ENCODE assay signal across 8 mouse cellular contexts in genomic region chr5:8367614-8368327, GRCm38 (mm10). TPM values are rescaled to one million over a fixed set of nuclear protein-coding genes. Genes with fewer than 3 reads are reported as not detected.
DNase-seq lines count a peak whose midpoint lies in the region; ATAC-seq and TF ChIP-seq lines count a peak whose summit lies in the region.

Gene Adam22 (minus strand): TSS chr5:8368160.

- 1% methylated on average over 55 of the region's 55 CpGs for WGBS in thymus, adult 2 months
- under 1% methylated on average over 41 of the region's 55 CpGs for WGBS in forebrain, embryonic 13.5 days
- under 1% methylated on average over 55 of the region's 55 CpGs for WGBS in heart, embryonic 15.5 days
- under 1% methylated on average over 55 of the region's 55 CpGs for WGBS in midbrain, embryonic 15.5 days
- WGBS in stomach, embryonic 16.5 days: under 1% methylated on average over 55 of the region's 55 CpGs

- ATAC-seq in forebrain, embryonic 13.5 days: peak; percentile 96
- ATAC-seq in heart, embryonic 15.5 days (replicated peaks; ENCODE audit: insufficient number of reproducible peaks, insufficient read depth, low FRiP score, low read depth): peak; percentile 96
- peak; percentile 97 for ATAC-seq in midbrain, embryonic 15.5 days (replicated peaks)
- ATAC-seq in stomach, embryonic 16.5 days (ENCODE audit: insufficient read depth, low FRiP score): peak; percentile 93

- H3K4me2 ChIP-seq in forebrain, embryonic 13.5 days: peak within 1 kb of the TSS; percentile 78
- peak within 1 kb of the TSS; percentile 96 for H3K4me2 ChIP-seq in heart, embryonic 15.5 days
- peak within 1 kb of the TSS; percentile 70 for H3K4me2 ChIP-seq in midbrain, embryonic 15.5 days
- peak within 1 kb of the TSS; percentile 96 for H3K4me2 ChIP-seq in stomach, embryonic 16.5 days (ENCODE audit: low read depth, low read length)

- H3K9ac ChIP-seq in forebrain, embryonic 13.5 days: peak within 1 kb of the TSS; percentile 84
- peak within 1 kb of the TSS; percentile 79 for H3K9ac ChIP-seq in heart, embryonic 15.5 days
- H3K9ac ChIP-seq in midbrain, embryonic 15.5 days: peak within 1 kb of the TSS; percentile 87
- H3K9ac ChIP-seq in stomach, embryonic 16.5 days (ENCODE audit: low read length): peak within 1 kb of the TSS; percentile 70

- no peak within 1 kb of the TSS for H3K27ac ChIP-seq in thymus, adult 2 months (ENCODE audit: control insufficient read depth, insufficient read depth, low read length)
- H3K27ac ChIP-seq in forebrain, embryonic 13.5 days: peak within 1 kb of the TSS; percentile 84
- H3K27ac ChIP-seq in heart, embryonic 15.5 days: peak within 1 kb of the TSS; percentile 63
- peak within 1 kb of the TSS; percentile 92 for H3K27ac ChIP-seq in midbrain, embryonic 15.5 days
- no peak within 1 kb of the TSS for H3K27ac ChIP-seq in stomach, embryonic 16.5 days (ENCODE audit: low read length)

- H3K4me1 ChIP-seq in thymus, adult 2 months (replicated peaks; ENCODE audit: control insufficient read depth, insufficient read depth, low read length): no peaks in the 10 kb centered on the region; the same call in 1 of the 2 replicates
- H3K4me1 ChIP-seq in forebrain, embryonic 13.5 days: peaks cover 8% of the 10 kb centered on the region
- H3K4me1 ChIP-seq in heart, embryonic 15.5 days (replicated peaks): peaks cover 8% of the 10 kb centered on the region; the same call in 1 of the 2 replicates
- H3K4me1 ChIP-seq in midbrain, embryonic 15.5 days: peaks cover 12% of the 10 kb centered on the region
- H3K4me1 ChIP-seq in stomach, embryonic 16.5 days (ENCODE audit: control insufficient read depth, insufficient read depth, low read length): 0 out of 2 replicates have a peak, but pooled peaks cover 4% of the 10 kb centered on the region

- H3K36me3 ChIP-seq in thymus, adult 2 months (ENCODE audit: control insufficient read depth, insufficient read depth, low read length): no peaks in the 10 kb centered on the region
- no peaks in the 10 kb centered on the region for H3K36me3 ChIP-seq in forebrain, embryonic 13.5 days (ENCODE audit: poor library complexity, severe bottlenecking)
- no peaks in the 10 kb centered on the region for H3K36me3 ChIP-seq in heart, embryonic 15.5 days
- no peaks in the 10 kb centered on the region for H3K36me3 ChIP-seq in midbrain, embryonic 15.5 days (replicated peaks)
- no peaks in the 10 kb centered on the region for H3K36me3 ChIP-seq in stomach, embryonic 16.5 days (ENCODE audit: control insufficient read depth, insufficient read depth, low read length)

- H3K27me3 ChIP-seq in thymus, adult 2 months (ENCODE audit: control insufficient read depth, insufficient read depth, low read length): peaks cover 11% of the 10 kb centered on the region
- H3K27me3 ChIP-seq in forebrain, embryonic 13.5 days: no peaks in the 10 kb centered on the region
- H3K27me3 ChIP-seq in heart, embryonic 15.5 days: 0 out of 2 replicates have a peak, but pooled peaks cover 6% of the 10 kb centered on the region
- H3K27me3 ChIP-seq in midbrain, embryonic 15.5 days (replicated peaks): no peaks in the 10 kb centered on the region
- H3K27me3 ChIP-seq in stomach, embryonic 16.5 days (ENCODE audit: control insufficient read depth, insufficient read depth, low read length): no peaks in the 10 kb centered on the region

- TF ChIP-seq CTCF in thymus, adult 2 months (IDR thresholded peaks at IDR 0.05; ENCODE audit: borderline replicate concordance, control insufficient read depth, extremely low read depth, insufficient read depth, low read length, poor library complexity): no peak

- H3K9me3 ChIP-seq in forebrain, embryonic 13.5 days (replicated peaks): no peaks in the 10 kb centered on the region
- no peaks in the 10 kb centered on the region for H3K9me3 ChIP-seq in heart, embryonic 15.5 days (replicated peaks)
- H3K9me3 ChIP-seq in midbrain, embryonic 15.5 days: no peaks in the 10 kb centered on the region
- no peaks in the 10 kb centered on the region for H3K9me3 ChIP-seq in stomach, embryonic 16.5 days (replicated peaks; ENCODE audit: control insufficient read depth, low read length)

- no peak for DNase-seq in thymus, adult 2 months
- no peak for DNase-seq in thymus, postnatal 14 days
- peak; percentile 86 for DNase-seq in kidney, postnatal 10 days
- peak; percentile 49 for DNase-seq in liver

- no peak for TF ChIP-seq POLR2A in thymus, adult 2 months (IDR thresholded peaks at IDR 0.05; ENCODE audit: control insufficient read depth, extremely low read depth, insufficient read depth, low read length, poor library complexity)

- H3K4me3 ChIP-seq in thymus, adult 2 months (ENCODE audit: control insufficient read depth, insufficient read depth, low read length): peak within 1 kb of the TSS; percentile 27
- peak within 1 kb of the TSS; percentile 81 for H3K4me3 ChIP-seq in forebrain, embryonic 13.5 days
- H3K4me3 ChIP-seq in heart, embryonic 15.5 days: peak within 1 kb of the TSS; percentile 82
- peak within 1 kb of the TSS; percentile 81 for H3K4me3 ChIP-seq in midbrain, embryonic 15.5 days
- peak within 1 kb of the TSS; percentile 67 for H3K4me3 ChIP-seq in stomach, embryonic 16.5 days (replicated peaks; ENCODE audit: low read length)

RNA-seq across cellular contexts. Expression of gene Adam22, which starts in this region (rescaled TPM):
- polyA plus RNA-seq in thymus, adult 2 months (2012; rRNA removed): 0.23 and 0.55 TPM in 2 replicates
- 20.8 and 24.8 TPM in 2 replicates for polyA plus RNA-seq in forebrain, embryonic 13.5 days (2015; fragmentation: Nextera tagmentation; extraction: Ambion mirVana)
- 6.9 and 7.9 TPM in 2 replicates for polyA plus RNA-seq in heart, embryonic 15.5 days (2015; fragmentation: Nextera tagmentation; extraction: Ambion mirVana)
- polyA plus RNA-seq in midbrain, embryonic 15.5 days (2015; fragmentation: Nextera tagmentation; extraction: Ambion mirVana): 42.9 and 47.2 TPM in 2 replicates
- polyA plus RNA-seq in stomach, embryonic 16.5 days (2015; fragmentation: Nextera tagmentation; extraction: Ambion mirVana): 6.2 and 7.0 TPM in 2 replicates

Comparison
In these comparisons a context has a peak if more than half of its experiments do, and no peak if none do; other contexts are left out.
1. DNase-seq: peak in kidney, postnatal 10 days (single experiment) and liver (single experiment); none in thymus, adult 2 months (single experiment) and thymus, postnatal 14 days (single experiment).
2. H3K27ac ChIP-seq: peak in forebrain, embryonic 13.5 days (single experiment), heart, embryonic 15.5 days (single experiment) and midbrain, embryonic 15.5 days (single experiment); none in thymus, adult 2 months (single experiment) and stomach, embryonic 16.5 days (single experiment).
3. H3K4me3 ChIP-seq: peak in every context shown above with its lines; median percentile 82 in heart, embryonic 15.5 days; 81 in forebrain, embryonic 13.5 days; 81 in midbrain, embryonic 15.5 days; 67 in stomach, embryonic 16.5 days; 27 in thymus, adult 2 months.
4. Peak in every context shown above with its lines, with median percentiles within 50 percentile points of each other: ATAC-seq, H3K4me2 ChIP-seq and H3K9ac ChIP-seq.